Mouse (Mus musculus) kidney, adult 2 months (tissue): ENCODE results near the gene Gm20481.
A peak's percentile ranks its signal among the peaks of the same experiment; 100 is the strongest.

Source experiments
- CTCF ChIP-seq: fragments of 200-500 bp; conservative IDR thresholded peaks from 2 replicates; pipeline ENCODE4 v1.5.1; 2011; ENCODE audit warnings: low read depth, mild to moderate bottlenecking, control low read depth, low read length, moderate library complexity, mixed read lengths; ENCODE audit not compliant: insufficient read depth, insufficient read length
- POLR2A ChIP-seq: fragments of 200-500 bp; IDR thresholded peaks from one replicate; pipeline ENCODE4 v1.6.1; 2011; ENCODE audit warnings: low read depth, low read length, control low read depth

GRCm38 (mm10) chr17:34931061-34931734 lies 38.5 kb upstream of the Gm20481 start, which contains the start of gene Neu1:
- TF ChIP-seq CTCF, result peak; percentile 73
- TF ChIP-seq POLR2A, result peak; percentile 87
